Mouse (Mus musculus) bone marrow macrophage, adult 2 months (primary cell): ENCODE measurements around the gene Kat6b.

Source experiments
- CTCF ChIP-seq: IDR thresholded peaks from 2 replicates; pipeline ENCODE4 v1.5.1; 2012; ENCODE audit warnings: low read depth, mild to moderate bottlenecking, low read length, moderate library complexity
- POLR2A ChIP-seq: IDR thresholded peaks from 2 replicates; pipeline ENCODE4 v1.6.1; 2012; ENCODE audit warnings: mild to moderate bottlenecking, low read depth, low read length, borderline replicate concordance

DNA sequence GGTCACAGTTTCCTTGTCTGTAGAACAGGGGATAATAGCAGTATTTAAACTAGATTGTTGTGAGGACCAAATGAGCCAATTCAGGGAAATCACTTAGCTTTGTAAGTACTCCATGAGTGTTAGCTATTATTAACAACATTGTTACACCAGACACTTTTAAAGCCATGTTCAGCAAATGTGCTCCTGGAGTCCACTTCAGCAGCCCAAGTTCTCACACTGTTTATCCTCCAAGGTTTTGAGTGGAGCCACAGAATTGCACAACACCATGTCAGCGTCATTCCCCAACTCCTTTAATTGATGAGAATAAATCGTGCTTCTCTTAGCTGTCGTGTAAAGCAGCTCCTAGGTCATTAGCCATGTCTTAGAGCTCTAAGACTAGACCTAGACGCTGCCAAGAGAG, 8.9 kb downstream of the Kat6b start:
- TF ChIP-seq CTCF (no peak), POLR2A (no peak)
